ENCODE assay signal across 9 mouse cellular contexts in the genomic region with DNA sequence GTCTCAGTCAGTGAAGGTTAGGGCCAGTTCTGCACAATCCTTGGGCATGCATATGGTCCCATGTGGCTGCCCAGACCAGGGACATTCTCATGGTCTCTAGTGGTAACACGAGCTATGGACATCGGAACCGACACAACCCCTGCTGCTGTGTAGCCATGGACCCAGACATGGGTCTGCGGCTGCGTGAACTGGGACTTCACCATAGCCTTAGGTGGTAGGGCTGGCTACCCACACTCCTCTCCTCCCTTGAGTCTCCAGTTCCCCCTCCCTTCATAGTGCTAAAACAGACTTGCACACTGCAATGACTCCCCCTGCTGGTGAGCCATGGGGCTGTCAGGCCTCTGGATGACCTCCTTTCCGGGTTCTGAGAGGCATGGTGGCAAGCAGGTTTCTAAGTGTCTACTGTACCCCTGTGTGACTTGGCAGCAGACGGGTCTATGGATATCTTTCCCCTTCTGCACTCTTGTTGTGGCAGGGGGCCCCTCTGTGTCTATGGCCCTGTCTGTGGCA.
DNase-seq lines count a peak whose midpoint lies in the region; ATAC-seq and TF ChIP-seq lines count a peak whose summit lies in the region.
"Had no signal": no experiment of that assay in that cellular context is flagged by ENCODE, and none has a peak within 500 bp of the region (broad histone marks: within the 10 kb centered on the region; RNA-seq: fewer than 3 reads in every experiment).

No protein-coding gene starts in this region.

- no peaks in the 10 kb centered on the region for H3K27me3 ChIP-seq in intestine, postnatal 0 days (replicated peaks; ENCODE audit: control insufficient read depth, insufficient read depth, low read length)
- no peaks in the 10 kb centered on the region for H3K27me3 ChIP-seq in intestine, embryonic 16.5 days (replicated peaks; ENCODE audit: control insufficient read depth, insufficient read depth, low read length)
- no peaks in the 10 kb centered on the region for H3K27me3 ChIP-seq in ES-Bruce4 (ENCODE audit: control insufficient read depth, insufficient read depth, low read length, poor library complexity, severe bottlenecking)
- no peaks in the 10 kb centered on the region for H3K27me3 ChIP-seq in kidney, embryonic 15.5 days
- H3K27me3 ChIP-seq: embryonic facial prominence, embryonic 15.5 days had no signal

- H3K4me2 ChIP-seq in intestine, postnatal 0 days (replicated peaks; ENCODE audit: low read depth): no peak overlapping the region
- no peak overlapping the region for H3K4me2 ChIP-seq in intestine, embryonic 16.5 days (ENCODE audit: low read depth, low read length)
- H3K4me2 ChIP-seq in kidney, embryonic 15.5 days: no peak overlapping the region
- H3K4me2 ChIP-seq: embryonic facial prominence, embryonic 15.5 days had no signal

- TF ChIP-seq CTCF in intestine, postnatal 0 days (IDR thresholded peaks at IDR 0.05; ENCODE audit: low read depth): peak; percentile 53; the same call in 1 of the 2 replicates
- TF ChIP-seq CTCF in ES-Bruce4 (IDR thresholded peaks at IDR 0.05; ENCODE audit: low read depth, low read length): peak; percentile 88

- TF ChIP-seq POLR2A in ES-Bruce4 (IDR thresholded peaks at IDR 0.05; ENCODE audit: insufficient read depth, low read length): no peak

- H3K9me3 ChIP-seq in intestine, postnatal 0 days (ENCODE audit: control insufficient read depth): no peaks in the 10 kb centered on the region
- no peaks in the 10 kb centered on the region for H3K9me3 ChIP-seq in intestine, embryonic 16.5 days (ENCODE audit: control insufficient read depth, low read length)
- H3K9me3 ChIP-seq in ES-Bruce4 (replicated peaks; ENCODE audit: control insufficient read depth, insufficient read depth, low read length, poor library complexity, severe bottlenecking): no peaks in the 10 kb centered on the region; the same call in 1 of the 2 replicates
- no peaks in the 10 kb centered on the region for H3K9me3 ChIP-seq in kidney, embryonic 15.5 days (replicated peaks)
- H3K9me3 ChIP-seq: embryonic facial prominence, embryonic 15.5 days had no signal

- H3K36me3 ChIP-seq in intestine, postnatal 0 days (ENCODE audit: control insufficient read depth, insufficient read depth): no peaks in the 10 kb centered on the region
- no peaks in the 10 kb centered on the region for H3K36me3 ChIP-seq in intestine, embryonic 16.5 days (ENCODE audit: control insufficient read depth, insufficient read depth, low read length)
- no peaks in the 10 kb centered on the region for H3K36me3 ChIP-seq in ES-Bruce4 (ENCODE audit: control insufficient read depth, insufficient read depth, low read length, poor library complexity, severe bottlenecking)
- H3K36me3 ChIP-seq in kidney, embryonic 15.5 days: no peaks in the 10 kb centered on the region
- H3K36me3 ChIP-seq: embryonic facial prominence, embryonic 15.5 days had no signal

- H3K9ac ChIP-seq in intestine, postnatal 0 days (ENCODE audit: low read depth, low read length): no peak overlapping the region
- no peak overlapping the region for H3K9ac ChIP-seq in intestine, embryonic 16.5 days (ENCODE audit: low read depth, low read length)
- no peak overlapping the region for H3K9ac ChIP-seq in ES-Bruce4 (ENCODE audit: low read depth, poor library complexity, severe bottlenecking)
- H3K9ac ChIP-seq in kidney, embryonic 15.5 days: no peak overlapping the region
- H3K9ac ChIP-seq: embryonic facial prominence, embryonic 15.5 days had no signal

- no peak for TF ChIP-seq EP300 in ES-Bruce4 (IDR thresholded peaks at IDR 0.05; ENCODE audit: insufficient read depth, low read depth, low read length)

- ATAC-seq in intestine, postnatal 0 days: no peak
- ATAC-seq in intestine, embryonic 16.5 days: no peak
- ATAC-seq in kidney, embryonic 15.5 days (replicated peaks; ENCODE audit: low FRiP score): peak; percentile 46; the same call in 1 of the 2 replicates
- ATAC-seq in monocyte, adult 5-6 weeks (replicated peaks; ENCODE audit: insufficient number of reproducible peaks, low FRiP score, low TSS enrichment, poor library complexity, severe bottlenecking): 0 out of 2 replicates have a peak, but pooled peaks have one; percentile 22

- H3K4me1 ChIP-seq in intestine, postnatal 0 days (replicated peaks; ENCODE audit: control insufficient read depth, insufficient read depth, low read length): no peaks in the 10 kb centered on the region
- H3K4me1 ChIP-seq in intestine, embryonic 16.5 days (ENCODE audit: control insufficient read depth, insufficient read depth, low read length): no peaks in the 10 kb centered on the region
- no peaks in the 10 kb centered on the region for H3K4me1 ChIP-seq in ES-Bruce4 (ENCODE audit: control insufficient read depth, insufficient read depth, low read length)
- H3K4me1 ChIP-seq in kidney, embryonic 15.5 days: no peaks in the 10 kb centered on the region
- H3K4me1 ChIP-seq: embryonic facial prominence, embryonic 15.5 days had no signal

- WGBS in intestine, postnatal 0 days: 84% methylated on average over 7 of the region's 7 CpGs
- WGBS in intestine, embryonic 16.5 days: 82% methylated on average over 7 of the region's 7 CpGs
- WGBS in kidney, embryonic 15.5 days: 81% methylated on average over 7 of the region's 7 CpGs

- no peak overlapping the region for H3K27ac ChIP-seq in intestine, postnatal 0 days (ENCODE audit: low read depth, low read length)
- no peak overlapping the region for H3K27ac ChIP-seq in intestine, embryonic 16.5 days (ENCODE audit: low read length)
- no peak overlapping the region for H3K27ac ChIP-seq in ES-Bruce4 (ENCODE audit: insufficient read depth, low read length)
- no peak overlapping the region for H3K27ac ChIP-seq in kidney, embryonic 15.5 days
- H3K27ac ChIP-seq: embryonic facial prominence, embryonic 15.5 days had no signal

- H3K4me3 ChIP-seq in intestine, postnatal 0 days (ENCODE audit: low read depth, low read length): no peak overlapping the region
- H3K4me3 ChIP-seq in intestine, embryonic 16.5 days (ENCODE audit: low read length): no peak overlapping the region
- H3K4me3 ChIP-seq in ES-Bruce4 (ENCODE audit: low read depth, low read length): no peak overlapping the region
- no peak overlapping the region for H3K4me3 ChIP-seq in kidney, embryonic 15.5 days (replicated peaks)
- H3K4me3 ChIP-seq: embryonic facial prominence, embryonic 15.5 days had no signal

- DNase-seq in adrenal gland, postnatal 10 days: peak; percentile 68
- no peak for DNase-seq in urinary bladder, adult 2 months (ENCODE audit: low spot score)
- no peak for DNase-seq in spleen, adult 18-20 months

Comparison
In these comparisons a context has a peak if more than half of its experiments do, and no peak if none do; other contexts are left out.
1. ATAC-seq: peak in kidney, embryonic 15.5 days (single experiment) and monocyte, adult 5-6 weeks (single experiment); none in intestine, postnatal 0 days (single experiment) and intestine, embryonic 16.5 days (single experiment).